ENCODE assay signal across 13 mouse cellular contexts in genomic region chr13:45582294-45582693, GRCm38 (mm10).
DNase-seq lines count a peak whose midpoint lies in the region; ATAC-seq and TF ChIP-seq lines count a peak whose summit lies in the region.
"Had no signal": no experiment of that assay in that cellular context is flagged by ENCODE, and none has a peak within 500 bp of the region (broad histone marks: within the 10 kb centered on the region; RNA-seq: fewer than 3 reads in every experiment).

No protein-coding gene starts in this region.

- peak; percentile 29 for ATAC-seq in forebrain, postnatal 0 days
- no peak for ATAC-seq in midbrain, embryonic 16.5 days
- no peak for ATAC-seq in midbrain, embryonic 11.5 days (ENCODE audit: low FRiP score)
- no peak for ATAC-seq in embryonic facial prominence, embryonic 13.5 days (ENCODE audit: insufficient number of reproducible peaks, insufficient read depth, low FRiP score, low TSS enrichment, low read depth)
- ATAC-seq in limb, embryonic 15.5 days (ENCODE audit: insufficient number of reproducible peaks, low FRiP score, low TSS enrichment, low read depth) = no peak
- no peak for ATAC-seq in forebrain, embryonic 13.5 days
- ATAC-seq: intestine, postnatal 0 days had no signal

- no peak overlapping the region for H3K4me3 ChIP-seq in forebrain, postnatal 0 days (ENCODE audit: low read depth, low read length)
- no peak overlapping the region for H3K4me3 ChIP-seq in forebrain, embryonic 10.5 days
- H3K4me3 ChIP-seq in midbrain, embryonic 16.5 days (ENCODE audit: low read depth, low read length) = no peak overlapping the region
- H3K4me3 ChIP-seq in midbrain, embryonic 11.5 days (ENCODE audit: low read depth, low read length) = no peak overlapping the region
- no peak overlapping the region for H3K4me3 ChIP-seq in embryonic facial prominence, embryonic 13.5 days
- no peak overlapping the region for H3K4me3 ChIP-seq in limb, embryonic 15.5 days
- H3K4me3 ChIP-seq in forebrain, embryonic 13.5 days = no peak overlapping the region
- H3K4me3 ChIP-seq: heart, embryonic 13.5 days; myocyte had no signal

- H3K27ac ChIP-seq in forebrain, postnatal 0 days (ENCODE audit: low read depth, low read length) = peak overlapping the region; percentile 45; the same call in 1 of the 2 replicates
- H3K27ac ChIP-seq in forebrain, embryonic 10.5 days = no peak overlapping the region
- peak overlapping the region; percentile 34; the same call in 1 of the 2 replicates for H3K27ac ChIP-seq in midbrain, embryonic 16.5 days (ENCODE audit: low read length)
- H3K27ac ChIP-seq in midbrain, embryonic 11.5 days (ENCODE audit: low read depth, low read length) = no peak overlapping the region
- peak overlapping the region; percentile 69; the same call in 1 of the 2 replicates for H3K27ac ChIP-seq in embryonic facial prominence, embryonic 13.5 days
- H3K27ac ChIP-seq in limb, embryonic 15.5 days = peak overlapping the region; percentile 39; the same call in 1 of the 2 replicates
- H3K27ac ChIP-seq in forebrain, embryonic 13.5 days = no peak overlapping the region
- H3K27ac ChIP-seq: heart, embryonic 13.5 days had no signal

- H3K9ac ChIP-seq in forebrain, postnatal 0 days = no peak overlapping the region
- H3K9ac ChIP-seq in midbrain, embryonic 16.5 days (ENCODE audit: low read depth, low read length) = no peak overlapping the region
- H3K9ac ChIP-seq in midbrain, embryonic 11.5 days (ENCODE audit: low read length) = no peak overlapping the region
- no peak overlapping the region for H3K9ac ChIP-seq in embryonic facial prominence, embryonic 13.5 days
- H3K9ac ChIP-seq in limb, embryonic 15.5 days = no peak overlapping the region
- no peak overlapping the region for H3K9ac ChIP-seq in forebrain, embryonic 13.5 days
- H3K9ac ChIP-seq: heart, embryonic 13.5 days had no signal

- no peaks in the 10 kb centered on the region for H3K4me1 ChIP-seq in forebrain, postnatal 0 days (ENCODE audit: insufficient read depth)
- H3K4me1 ChIP-seq in forebrain, embryonic 10.5 days = 0 out of 2 replicates have a peak, but pooled peaks cover 3% of the 10 kb centered on the region
- no peaks in the 10 kb centered on the region for H3K4me1 ChIP-seq in midbrain, embryonic 16.5 days (ENCODE audit: control insufficient read depth, insufficient read depth, low read length)
- H3K4me1 ChIP-seq in midbrain, embryonic 11.5 days (ENCODE audit: control insufficient read depth, insufficient read depth, low read length) = no peaks in the 10 kb centered on the region
- H3K4me1 ChIP-seq in embryonic facial prominence, embryonic 13.5 days = peaks cover 10% of the 10 kb centered on the region; the same call in 1 of the 2 replicates
- H3K4me1 ChIP-seq in limb, embryonic 15.5 days = peaks cover 17% of the 10 kb centered on the region
- H3K4me1 ChIP-seq in forebrain, embryonic 13.5 days = no peaks in the 10 kb centered on the region

- WGBS in forebrain, postnatal 0 days = 46% methylated on average over 12 of the region's 12 CpGs
- 77% methylated on average over 12 of the region's 12 CpGs for WGBS in forebrain, embryonic 10.5 days
- WGBS in midbrain, embryonic 16.5 days = 80% methylated on average over 12 of the region's 12 CpGs
- 89% methylated on average over 12 of the region's 12 CpGs for WGBS in midbrain, embryonic 11.5 days
- 31% methylated on average over 12 of the region's 12 CpGs for WGBS in embryonic facial prominence, embryonic 13.5 days
- WGBS in limb, embryonic 15.5 days = 29% methylated on average over 12 of the region's 12 CpGs
- WGBS in forebrain, embryonic 13.5 days = 66% methylated on average over 12 of the region's 12 CpGs

- no peak overlapping the region for H3K4me2 ChIP-seq in forebrain, postnatal 0 days (ENCODE audit: low read depth)
- H3K4me2 ChIP-seq in midbrain, embryonic 16.5 days (ENCODE audit: low read length) = no peak overlapping the region
- no peak overlapping the region for H3K4me2 ChIP-seq in midbrain, embryonic 11.5 days
- H3K4me2 ChIP-seq in embryonic facial prominence, embryonic 13.5 days = peak overlapping the region; percentile 37
- peak overlapping the region; percentile 33 for H3K4me2 ChIP-seq in limb, embryonic 15.5 days
- H3K4me2 ChIP-seq in forebrain, embryonic 13.5 days = no peak overlapping the region
- H3K4me2 ChIP-seq: heart, embryonic 13.5 days had no signal

- no peaks in the 10 kb centered on the region for H3K27me3 ChIP-seq in forebrain, postnatal 0 days (ENCODE audit: insufficient read depth, low read length)
- no peaks in the 10 kb centered on the region for H3K27me3 ChIP-seq in forebrain, embryonic 10.5 days (ENCODE audit: poor library complexity, severe bottlenecking)
- H3K27me3 ChIP-seq in midbrain, embryonic 16.5 days (ENCODE audit: control insufficient read depth, insufficient read depth, low read depth, low read length) = no peaks in the 10 kb centered on the region
- no peaks in the 10 kb centered on the region for H3K27me3 ChIP-seq in midbrain, embryonic 11.5 days (ENCODE audit: control insufficient read depth, insufficient read depth, low read length)
- no peaks in the 10 kb centered on the region for H3K27me3 ChIP-seq in embryonic facial prominence, embryonic 13.5 days
- H3K27me3 ChIP-seq in limb, embryonic 15.5 days = no peaks in the 10 kb centered on the region
- no peaks in the 10 kb centered on the region for H3K27me3 ChIP-seq in forebrain, embryonic 13.5 days
- H3K27me3 ChIP-seq: heart, embryonic 13.5 days had no signal

- DNase-seq in forebrain, postnatal 0 days = peak; percentile 27
- DNase-seq in forebrain, embryonic 10.5 days (ENCODE audit: extremely low spot score, low spot score) = no peak
- DNase-seq in midbrain, embryonic 11.5 days (ENCODE audit: low spot score, missing footprints) = no peak
- no peak for DNase-seq in kidney, adult 18-20 months
- DNase-seq: adrenal gland, postnatal 10 days; lung, postnatal 36 days had no signal

- H3K36me3 ChIP-seq in forebrain, postnatal 0 days (ENCODE audit: insufficient read depth) = no peaks in the 10 kb centered on the region
- H3K36me3 ChIP-seq in forebrain, embryonic 10.5 days (replicated peaks) = no peaks in the 10 kb centered on the region
- H3K36me3 ChIP-seq in midbrain, embryonic 16.5 days (ENCODE audit: control insufficient read depth, insufficient read depth, low read length) = no peaks in the 10 kb centered on the region
- no peaks in the 10 kb centered on the region for H3K36me3 ChIP-seq in midbrain, embryonic 11.5 days (ENCODE audit: control insufficient read depth, insufficient read depth, low read length)
- no peaks in the 10 kb centered on the region for H3K36me3 ChIP-seq in embryonic facial prominence, embryonic 13.5 days
- no peaks in the 10 kb centered on the region for H3K36me3 ChIP-seq in limb, embryonic 15.5 days
- no peaks in the 10 kb centered on the region for H3K36me3 ChIP-seq in forebrain, embryonic 13.5 days (ENCODE audit: poor library complexity, severe bottlenecking)

- TF ChIP-seq CTCF in forebrain, postnatal 0 days (IDR thresholded peaks at IDR 0.05; ENCODE audit: low read depth) = no peak

- no peaks in the 10 kb centered on the region for H3K9me3 ChIP-seq in forebrain, postnatal 0 days (ENCODE audit: low read length)
- H3K9me3 ChIP-seq in forebrain, embryonic 10.5 days = no peaks in the 10 kb centered on the region
- H3K9me3 ChIP-seq in midbrain, embryonic 16.5 days (replicated peaks; ENCODE audit: control insufficient read depth, low read length, poor library complexity, severe bottlenecking) = no peaks in the 10 kb centered on the region
- no peaks in the 10 kb centered on the region for H3K9me3 ChIP-seq in midbrain, embryonic 11.5 days (ENCODE audit: control insufficient read depth, low read length)
- H3K9me3 ChIP-seq in embryonic facial prominence, embryonic 13.5 days = no peaks in the 10 kb centered on the region
- no peaks in the 10 kb centered on the region for H3K9me3 ChIP-seq in limb, embryonic 15.5 days
- no peaks in the 10 kb centered on the region for H3K9me3 ChIP-seq in forebrain, embryonic 13.5 days (replicated peaks)
- H3K9me3 ChIP-seq: heart, embryonic 13.5 days had no signal

Comparison
In these comparisons a context has a peak if more than half of its experiments do, and no peak if none do; other contexts are left out.
1. H3K27ac ChIP-seq: peak in forebrain, postnatal 0 days (single experiment), midbrain, embryonic 16.5 days (single experiment), embryonic facial prominence, embryonic 13.5 days (single experiment) and limb, embryonic 15.5 days (single experiment); none in forebrain, embryonic 10.5 days (single experiment), midbrain, embryonic 11.5 days (single experiment) and forebrain, embryonic 13.5 days (single experiment).
2. H3K4me2 ChIP-seq: peak in embryonic facial prominence, embryonic 13.5 days (single experiment) and limb, embryonic 15.5 days (single experiment); none in forebrain, postnatal 0 days (single experiment), midbrain, embryonic 16.5 days (single experiment), midbrain, embryonic 11.5 days (single experiment) and forebrain, embryonic 13.5 days (single experiment).